Mouse (Mus musculus): ENCODE data around the gene 1700029H14Rik. TPM values are rescaled to one million over a fixed set of nuclear protein-coding genes. Genes with fewer than 3 reads are reported as not detected.

1700029H14Rik gene
- polyA plus RNA-seq, 1 experiment = 20.4 TPM

DNA sequence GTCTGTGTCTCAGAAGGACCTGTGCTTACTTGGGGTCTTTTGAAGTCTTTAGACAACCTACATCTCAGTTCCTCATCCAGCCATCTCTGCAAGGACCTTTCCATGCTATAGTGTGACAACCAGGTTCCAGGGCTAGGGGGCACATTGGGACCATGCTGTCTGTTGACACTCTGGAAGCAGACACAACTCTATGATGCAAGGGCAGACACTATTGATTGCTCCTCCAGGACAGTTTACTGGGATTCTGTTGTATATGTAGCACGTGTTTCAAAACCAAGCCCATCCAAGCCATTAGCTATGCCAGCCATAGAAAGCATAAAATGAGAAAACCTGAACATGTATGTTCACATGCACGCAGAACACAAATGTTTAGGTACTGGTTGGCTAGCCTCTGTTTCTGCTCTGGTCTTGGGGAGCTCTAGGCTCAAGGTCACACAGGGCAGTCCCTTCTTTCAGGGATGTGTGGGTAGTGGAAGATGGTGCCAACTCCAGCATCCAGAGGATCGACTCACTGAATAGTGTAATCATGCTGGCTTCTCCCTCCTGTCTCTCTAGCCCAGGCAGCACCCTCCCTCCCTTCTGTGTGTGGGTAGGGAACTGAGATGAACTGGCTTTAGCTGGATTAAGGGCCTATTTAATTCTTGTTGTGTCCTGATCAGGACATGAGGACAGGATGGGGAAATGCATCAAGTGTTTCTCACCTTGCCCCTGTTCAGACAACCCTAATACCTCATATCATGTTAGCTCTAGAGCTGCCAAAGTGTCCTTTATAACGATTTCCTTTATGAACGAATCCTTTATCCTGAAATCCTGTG, 48.5 kb downstream of the 1700029H14Rik start:
- no peak for TF ChIP-seq GATA1 (IDR thresholded peaks at IDR 0.05; ENCODE audit: borderline replicate concordance, low read length)
- TF ChIP-seq FLI1 (IDR thresholded peaks at IDR 0.05; ENCODE audit: low read length) = no peak
- Histone ChIP-seq H3K4me3 (replicated peaks) (no peak overlapping the region), H3K36me3 (replicated peaks; ENCODE audit: low read length) (no peaks in the 10 kb centered on the region), H3K4me1 (peaks cover 8% of the 10 kb centered on the region; the same call in 1 of the 2 replicates), H3K27me3 (replicated peaks) (peaks cover 60% of the 10 kb centered on the region), H3K9me3 (peaks cover 12% of the 10 kb centered on the region)

GRCm38 (mm10) chr8:13512677-13513076, 49.6 kb downstream of the 1700029H14Rik start:
- TF ChIP-seq GATA1 (IDR thresholded peaks at IDR 0.05; ENCODE audit: borderline replicate concordance, low read length) (no peak), FLI1 (IDR thresholded peaks at IDR 0.05; ENCODE audit: low read length) (no peak)
- Histone ChIP-seq H3K27me3 (replicated peaks) (peaks cover 60% of the 10 kb centered on the region), H3K36me3 (replicated peaks; ENCODE audit: low read length) (no peaks in the 10 kb centered on the region), H3K9me3 (peaks cover 5% of the 10 kb centered on the region), H3K4me3 (replicated peaks) (no peak overlapping the region), H3K4me1 (peaks cover 8% of the 10 kb centered on the region; the same call in 1 of the 2 replicates)

- Histone ChIP-seq H3K4me1 (peaks cover 8% of the 10 kb centered on the region; the same call in 1 of the 2 replicates), H3K36me3 (replicated peaks; ENCODE audit: low read length) (no peaks in the 10 kb centered on the region), H3K4me3 (replicated peaks) (no peak overlapping the region), H3K9me3 (no peaks in the 10 kb centered on the region), H3K27me3 (replicated peaks) (peaks cover 58% of the 10 kb centered on the region)
- TF ChIP-seq GATA1 (IDR thresholded peaks at IDR 0.05; ENCODE audit: borderline replicate concordance, low read length) (no peak), FLI1 (IDR thresholded peaks at IDR 0.05; ENCODE audit: low read length) (no peak)
Measured at GRCm38 (mm10) chr8:13512016-13512415, 50.2 kb downstream of the 1700029H14Rik start.

DNA sequence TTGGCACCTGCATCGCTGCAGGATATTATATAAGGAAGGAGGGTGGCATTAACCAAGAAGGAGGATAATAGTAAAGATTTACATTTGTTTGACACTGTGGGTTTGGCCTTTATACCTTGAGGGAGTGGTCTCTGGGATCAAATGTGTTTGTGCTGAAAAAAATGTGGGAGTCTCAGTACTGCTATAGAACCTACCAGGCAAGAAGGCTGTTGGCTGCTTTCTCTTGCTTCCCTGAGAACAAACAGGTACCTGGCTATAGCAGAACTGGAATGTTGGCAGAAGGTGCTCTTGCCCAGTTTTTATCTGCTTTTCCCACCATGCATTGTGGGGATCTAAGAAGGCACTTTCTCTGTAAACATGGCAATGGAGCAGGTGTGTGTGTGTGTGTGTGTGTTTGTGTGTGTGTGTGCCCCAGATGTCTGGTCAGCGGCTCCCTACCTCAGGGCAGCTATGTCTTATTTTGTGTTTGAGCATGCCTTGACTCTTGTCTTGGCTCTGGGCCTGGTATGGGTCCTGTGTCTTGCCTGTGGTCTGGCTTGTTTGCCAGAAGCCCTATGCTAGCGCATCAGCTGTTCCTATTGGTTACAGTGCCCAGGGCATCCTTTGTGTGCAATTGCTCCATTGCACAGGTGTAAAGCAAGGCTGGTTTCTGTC, 54.9 kb downstream of the 1700029H14Rik start:
- Histone ChIP-seq H3K4me1 (peaks cover 21% of the 10 kb centered on the region), H3K36me3 (replicated peaks; ENCODE audit: low read length) (no peaks in the 10 kb centered on the region), H3K4me3 (replicated peaks) (no peak overlapping the region), H3K27me3 (replicated peaks) (peaks cover 69% of the 10 kb centered on the region), H3K9me3 (no peaks in the 10 kb centered on the region)
- TF ChIP-seq FLI1 (IDR thresholded peaks at IDR 0.05; ENCODE audit: low read length) = no peak
- TF ChIP-seq GATA1 (IDR thresholded peaks at IDR 0.05; ENCODE audit: borderline replicate concordance, low read length) = no peak

GRCm38 (mm10) chr8:13506849-13507248, 55.4 kb downstream of the 1700029H14Rik start:
- H3K27me3 ChIP-seq (replicated peaks) = peaks cover 69% of the 10 kb centered on the region
- no peaks in the 10 kb centered on the region for H3K9me3 ChIP-seq
- H3K4me3 ChIP-seq (replicated peaks) = no peak overlapping the region
- no peak for TF ChIP-seq FLI1 (IDR thresholded peaks at IDR 0.05; ENCODE audit: low read length)
- TF ChIP-seq GATA1 (IDR thresholded peaks at IDR 0.05; ENCODE audit: borderline replicate concordance, low read length) = no peak
- peaks cover 21% of the 10 kb centered on the region for H3K4me1 ChIP-seq
- no peaks in the 10 kb centered on the region for H3K36me3 ChIP-seq (replicated peaks; ENCODE audit: low read length)

DNA sequence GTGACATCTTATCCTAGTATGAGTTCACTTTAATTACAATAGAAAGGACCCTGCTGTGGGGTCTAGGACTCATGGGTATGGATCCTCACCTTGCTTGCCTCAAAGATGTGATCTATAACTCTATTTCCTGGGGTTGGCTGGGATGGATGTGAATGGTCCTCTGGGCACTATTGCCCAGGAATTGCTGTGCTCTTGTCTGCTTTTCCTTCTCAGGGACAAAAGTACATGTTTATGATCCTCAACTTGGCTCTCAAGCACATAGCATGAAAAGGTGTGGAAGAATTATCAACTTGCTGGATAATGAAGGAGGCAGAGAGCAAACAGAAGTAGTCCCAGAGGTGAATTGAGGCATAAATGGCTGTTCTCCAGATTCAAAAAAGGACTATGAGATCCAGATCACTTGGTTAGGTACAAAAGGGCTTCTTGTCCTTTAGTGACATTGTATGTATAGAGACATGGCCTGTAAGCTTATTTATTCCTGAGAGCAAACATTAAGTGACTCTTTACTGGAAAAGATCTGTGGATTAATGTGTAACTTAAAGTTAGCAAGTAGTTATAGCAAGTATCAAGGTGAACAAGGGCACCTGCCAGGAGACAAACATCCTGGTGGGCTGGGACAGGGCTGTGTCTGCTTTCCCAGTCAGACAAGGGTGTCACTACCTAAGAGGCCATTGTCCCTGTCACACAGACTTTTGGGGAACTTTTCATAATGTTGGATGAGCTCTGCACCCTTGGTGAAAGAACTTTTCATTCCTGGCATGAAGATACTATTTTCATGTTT, 57.2 kb downstream of the 1700029H14Rik start:
- H3K4me3 ChIP-seq (replicated peaks) = no peak overlapping the region
- no peaks in the 10 kb centered on the region for H3K9me3 ChIP-seq
- peaks cover 24% of the 10 kb centered on the region for H3K4me1 ChIP-seq
- H3K36me3 ChIP-seq (replicated peaks; ENCODE audit: low read length) = no peaks in the 10 kb centered on the region
- H3K27me3 ChIP-seq (replicated peaks) = peaks cover 72% of the 10 kb centered on the region
- no peak for TF ChIP-seq GATA1 (IDR thresholded peaks at IDR 0.05; ENCODE audit: borderline replicate concordance, low read length)
- TF ChIP-seq FLI1 (IDR thresholded peaks at IDR 0.05; ENCODE audit: low read length) = no peak

- TF ChIP-seq FLI1 (IDR thresholded peaks at IDR 0.05; ENCODE audit: low read length) (no peak), GATA1 (IDR thresholded peaks at IDR 0.05; ENCODE audit: borderline replicate concordance, low read length) (no peak)
- peaks cover 19% of the 10 kb centered on the region for H3K4me1 ChIP-seq
Measured at GRCm38 (mm10) chr8:13503936-13504606, 58.2 kb downstream of the 1700029H14Rik start.

GRCm38 (mm10) chr8:13501221-13501620, 61.0 kb downstream of the 1700029H14Rik start:
- TF ChIP-seq GATA1 (IDR thresholded peaks at IDR 0.05; ENCODE audit: borderline replicate concordance, low read length) = no peak
- TF ChIP-seq FLI1 (IDR thresholded peaks at IDR 0.05; ENCODE audit: low read length) = no peak
- Histone ChIP-seq H3K4me1 (peaks cover 18% of the 10 kb centered on the region; the same call in 1 of the 2 replicates), H3K4me3 (replicated peaks) (no peak overlapping the region), H3K9me3 (no peaks in the 10 kb centered on the region), H3K36me3 (replicated peaks; ENCODE audit: low read length) (no peaks in the 10 kb centered on the region), H3K27me3 (replicated peaks) (peaks cover 54% of the 10 kb centered on the region)

More at GRCm38 (mm10) chr8:13503936-13504606, 58.2 kb downstream of the 1700029H14Rik start:
- Histone ChIP-seq H3K4me3 (replicated peaks) (no peak overlapping the region), H3K36me3 (replicated peaks; ENCODE audit: low read length) (no peaks in the 10 kb centered on the region), H3K9me3 (no peaks in the 10 kb centered on the region), H3K27me3 (replicated peaks) (peaks cover 73% of the 10 kb centered on the region)

Other genes with a start within 250 kb of the 1700029H14Rik start
- gene Tfdp1, start 223.7 kb downstream of the 1700029H14Rik start, polyA plus RNA-seq (2012; ENCODE audit: insufficient read depth, low replicate concordance) = 2.3 and 11.5 TPM in 2 replicates
- not detected in 2 replicates for gene Atp4b, start 165.6 kb downstream of the 1700029H14Rik start, polyA plus RNA-seq (2012; ENCODE audit: insufficient read depth, low replicate concordance)
- 0.11 TPM in 1 of 2 replicates, not detected in the other for gene Grk1, start 157.4 kb downstream of the 1700029H14Rik start, polyA plus RNA-seq (2012; ENCODE audit: insufficient read depth, low replicate concordance)
- gene Tmem255b, start 127.3 kb downstream of the 1700029H14Rik start, polyA plus RNA-seq (2012; ENCODE audit: insufficient read depth, low replicate concordance) = not detected in 2 replicates
- gene Gas6, start 68.0 kb downstream of the 1700029H14Rik start, polyA plus RNA-seq (2012; ENCODE audit: insufficient read depth, low replicate concordance) = 1.3 TPM in 1 of 2 replicates, not detected in the other
- gene Rasa3, start 115.1 kb upstream of the 1700029H14Rik start, polyA plus RNA-seq (2012; ENCODE audit: insufficient read depth, low replicate concordance) = 86.3 and 103 TPM in 2 replicates
- 6.9 TPM in 1 of 2 replicates, not detected in the other for gene Cfap97d2, start 143.4 kb upstream of the 1700029H14Rik start, polyA plus RNA-seq (2012; ENCODE audit: insufficient read depth, low replicate concordance)
- gene Cdc16, start 195.2 kb upstream of the 1700029H14Rik start, polyA plus RNA-seq (2012; ENCODE audit: insufficient read depth, low replicate concordance) = 1.8 and 10.6 TPM in 2 replicates
- gene Upf3a, start 223.2 kb upstream of the 1700029H14Rik start, polyA plus RNA-seq (2012; ENCODE audit: insufficient read depth, low replicate concordance) = 2.7 and 32.8 TPM in 2 replicates